Mouse (Mus musculus): Measurements from ENCODE around the gene Tmem267.

The Tmem267 gene

DNA sequence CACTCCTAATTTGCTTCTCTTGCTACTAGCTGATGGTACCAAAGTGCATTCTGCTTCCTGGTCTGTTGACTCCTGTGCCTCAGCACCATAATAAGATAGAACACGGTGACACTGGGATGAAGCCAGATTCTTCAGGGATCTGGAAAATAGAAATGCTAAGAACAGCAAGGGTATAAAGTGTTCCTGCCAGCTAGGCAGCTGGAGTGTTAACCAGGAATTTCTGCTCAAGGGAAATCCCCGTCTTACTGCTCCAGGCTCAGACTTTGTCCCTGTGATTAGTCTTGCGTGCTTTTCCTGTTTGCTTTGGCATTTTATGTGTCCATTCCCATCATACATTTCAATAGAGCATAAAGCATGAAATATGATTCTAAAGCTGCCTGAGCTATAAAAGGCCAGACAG is 131.9 kb downstream of the Tmem267 start:
- peak in 1 of 2 experiments; percentile 49 for DNase-seq

DNA sequence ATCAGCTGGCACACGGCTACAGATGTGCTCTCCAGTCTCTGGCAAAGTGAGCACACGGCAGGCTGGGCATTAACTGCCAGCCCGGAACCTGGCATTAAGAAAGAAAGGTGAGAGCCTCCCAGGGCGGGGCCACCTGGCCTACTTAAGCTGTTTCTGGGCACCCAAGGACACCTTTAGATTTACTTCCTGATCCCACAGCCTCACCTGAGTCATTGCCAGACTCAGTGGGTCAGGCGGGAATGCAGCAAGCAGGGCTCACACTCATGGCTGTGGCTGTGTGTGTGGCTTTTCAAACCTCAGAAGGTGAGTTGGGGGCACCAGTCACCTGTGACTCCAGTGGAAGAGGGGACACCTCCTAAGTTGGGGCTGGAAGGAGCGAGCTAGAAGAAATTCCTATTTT is 135.8 kb downstream of the Tmem267 start, which contains the start of gene Ccl28:
Gene Ccl28, plus strand, starts transcription at position 186 of the 400 bp plus-strand sequence.
- DNase-seq: no peak

GRCm38 (mm10) chr13:119625952-119626351 is 138.1 kb downstream of the Tmem267 start:
- DNase-seq: peak; percentile 56 to 67

DNA sequence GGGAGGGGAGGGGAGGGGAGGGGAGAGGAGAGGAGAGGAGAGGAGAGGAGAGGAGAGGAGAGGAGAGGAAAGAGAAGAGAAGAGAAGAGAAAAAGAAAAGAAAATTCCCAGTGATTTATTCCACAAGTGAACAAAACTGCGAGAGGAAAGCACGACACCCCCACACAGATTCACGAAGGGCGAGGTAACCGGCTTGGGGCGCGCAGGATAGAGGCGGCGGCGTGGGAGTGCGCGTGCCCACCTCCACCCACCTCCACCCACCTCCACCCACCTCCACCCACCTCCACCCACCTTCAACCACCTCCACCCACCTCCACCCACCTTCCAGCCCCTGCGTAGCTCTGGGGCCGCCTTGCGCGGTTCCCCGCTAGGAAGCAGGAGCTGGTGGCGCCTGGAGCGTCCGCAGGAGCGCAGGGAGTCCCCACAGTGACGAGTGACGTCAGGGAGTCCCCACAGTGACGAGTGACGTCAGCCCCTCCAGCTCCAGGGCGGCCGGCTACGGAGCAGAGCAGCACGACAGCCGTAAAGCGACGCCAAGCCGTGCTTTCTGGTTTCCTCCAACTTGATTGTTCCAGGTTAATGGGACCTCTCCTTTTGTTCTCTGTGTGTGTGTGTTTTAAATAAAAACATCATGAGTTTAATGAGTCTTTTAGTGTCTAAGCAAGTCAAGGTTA is 143.8 kb downstream of the Tmem267 start:
- peak; percentile 91 to 95 for DNase-seq

DNA sequence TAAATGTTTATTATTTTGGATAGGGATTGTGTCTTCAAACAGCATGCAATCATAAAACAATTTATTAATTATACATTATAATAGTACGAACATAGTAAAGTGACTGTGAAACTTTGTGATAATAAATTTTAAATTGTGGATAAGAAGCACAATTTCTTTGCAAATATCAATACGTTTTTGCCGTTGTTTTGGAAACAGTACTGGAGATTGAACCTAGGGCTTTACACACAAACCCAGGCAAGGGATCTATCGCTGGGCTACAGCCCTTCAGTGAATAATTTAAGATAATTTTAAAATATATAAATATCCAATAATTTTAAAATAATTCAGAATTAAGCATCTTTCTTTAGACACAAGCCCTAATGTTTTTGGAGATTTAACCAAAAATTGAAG is 144.3 kb downstream of the Tmem267 start:
- no peak for DNase-seq

- DNase-seq: no peak
Measured at GRCm38 (mm10) chr13:119635496-119635895, 147.7 kb downstream of the Tmem267 start.

DNA sequence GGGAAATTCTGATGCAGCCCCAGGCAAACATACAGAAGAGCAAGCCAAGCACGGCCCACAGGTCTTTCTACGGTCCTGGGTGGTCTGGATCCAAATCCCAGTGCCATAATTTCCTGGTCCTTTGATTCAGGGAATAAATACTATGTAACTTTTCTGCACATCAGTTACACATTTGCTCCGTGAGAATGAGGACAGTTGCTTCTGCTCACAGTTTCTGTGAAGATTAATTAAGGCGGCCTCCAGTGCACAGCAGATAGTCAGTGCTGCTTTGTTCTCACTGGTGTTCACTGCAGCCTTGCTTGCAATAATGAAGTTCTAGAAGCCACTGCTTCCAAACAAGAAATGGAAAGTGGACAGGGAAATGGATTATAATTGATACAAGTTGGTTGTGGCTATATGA is 150.0 kb downstream of the Tmem267 start:
- DNase-seq: no peak

GRCm38 (mm10) chr13:119638449-119638848 is 150.6 kb downstream of the Tmem267 start:
- DNase-seq: peak in 1 of 2 experiments; percentile 23

DNA sequence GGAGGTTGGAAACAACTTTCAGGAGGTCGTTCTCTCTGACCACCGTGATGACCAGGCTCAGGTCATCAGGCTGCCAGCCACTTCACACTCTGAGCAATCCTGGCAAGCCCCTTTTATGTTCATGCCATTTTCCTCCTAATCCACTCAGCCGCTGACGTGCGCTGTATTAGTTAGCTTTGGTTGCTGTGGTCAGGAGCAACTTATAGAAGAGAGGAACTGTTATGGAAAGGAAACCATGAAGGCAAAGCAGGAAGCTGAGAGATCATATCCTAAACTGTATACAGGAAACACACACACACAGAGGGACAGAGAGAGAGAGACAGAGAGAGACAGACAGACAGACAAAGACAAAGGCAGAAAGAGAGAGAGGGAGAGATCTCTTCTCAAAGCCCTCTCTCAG is 151.5 kb downstream of the Tmem267 start:
- DNase-seq: no peak

DNA sequence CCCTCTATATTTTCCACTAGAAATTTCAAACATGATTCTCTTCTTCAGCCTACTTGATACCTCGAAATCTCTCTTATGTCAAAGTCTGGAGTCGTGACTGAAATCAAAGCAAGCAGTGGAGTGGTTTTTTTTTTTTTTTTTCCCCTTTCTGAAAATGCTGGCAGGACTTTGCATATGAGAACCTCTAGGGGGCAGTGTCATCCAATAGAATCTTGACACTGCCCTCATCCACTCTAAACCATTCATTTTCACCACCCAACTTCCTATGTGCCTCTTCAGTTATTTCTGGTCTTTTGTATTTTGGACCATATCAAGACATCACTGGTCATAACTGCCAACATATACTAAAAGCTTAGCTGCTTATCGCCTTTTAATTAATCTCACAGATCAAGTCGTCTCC is 152.7 kb downstream of the Tmem267 start:
- peak; percentile 25 to 35 for DNase-seq

DNA sequence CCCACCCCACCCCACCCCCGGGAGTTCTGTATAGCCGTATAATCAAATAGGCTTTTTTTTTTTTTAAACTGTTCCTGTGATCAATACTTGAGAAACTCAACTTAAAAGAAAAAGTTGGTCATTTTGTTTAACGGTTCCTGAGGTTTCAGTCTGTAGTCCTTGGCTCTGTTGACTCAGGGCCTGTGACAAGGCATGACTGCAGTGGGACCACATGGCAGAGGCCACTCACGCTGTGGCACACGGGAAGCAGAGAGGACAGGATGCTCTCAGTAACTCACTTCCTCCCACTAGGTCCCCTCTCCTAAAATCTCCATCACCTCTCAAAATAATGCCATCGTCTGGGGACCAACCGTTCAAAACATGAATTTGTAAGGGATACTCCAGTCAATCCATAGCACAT is 153.3 kb downstream of the Tmem267 start:
- no peak for DNase-seq

DNA sequence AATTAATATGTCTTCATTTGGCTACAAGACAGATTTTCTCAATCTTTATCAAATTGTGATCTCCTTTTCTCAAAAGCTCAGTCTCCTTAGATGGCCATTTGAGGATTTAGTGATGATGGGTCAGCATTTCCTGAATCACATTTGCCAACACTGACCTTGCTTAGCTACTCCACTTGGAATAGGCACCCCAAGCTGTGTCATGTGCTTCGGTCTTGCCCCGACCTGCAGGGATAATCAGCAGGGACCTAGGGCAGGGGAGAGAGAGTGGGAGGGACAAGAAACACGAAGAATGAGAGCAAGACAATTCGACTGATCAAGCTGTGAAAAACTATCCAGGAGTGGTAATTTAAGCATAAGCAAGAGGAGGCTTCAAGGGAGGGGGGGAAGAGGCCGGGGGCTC is 156.9 kb downstream of the Tmem267 start:
- DNase-seq: no peak

DNA sequence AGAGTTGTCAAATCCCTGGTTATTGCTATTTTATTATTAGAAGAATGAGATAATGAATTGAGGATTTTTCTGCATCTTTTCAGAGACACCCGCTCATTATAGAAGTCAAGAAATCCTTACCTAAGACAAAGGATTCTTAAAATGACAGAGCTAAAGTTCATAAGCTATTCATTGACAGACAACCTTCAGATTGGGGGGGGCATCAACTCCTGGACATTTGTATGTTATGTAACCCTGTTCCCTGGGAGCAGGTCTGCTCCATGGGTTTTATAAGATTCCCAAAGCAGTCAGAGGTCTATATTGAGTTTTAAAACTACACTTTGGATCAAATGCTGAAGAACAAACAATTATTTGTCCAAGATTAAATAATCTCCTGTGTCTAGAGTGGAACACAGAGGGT is 158.7 kb downstream of the Tmem267 start:
- DNase-seq: no peak

DNA sequence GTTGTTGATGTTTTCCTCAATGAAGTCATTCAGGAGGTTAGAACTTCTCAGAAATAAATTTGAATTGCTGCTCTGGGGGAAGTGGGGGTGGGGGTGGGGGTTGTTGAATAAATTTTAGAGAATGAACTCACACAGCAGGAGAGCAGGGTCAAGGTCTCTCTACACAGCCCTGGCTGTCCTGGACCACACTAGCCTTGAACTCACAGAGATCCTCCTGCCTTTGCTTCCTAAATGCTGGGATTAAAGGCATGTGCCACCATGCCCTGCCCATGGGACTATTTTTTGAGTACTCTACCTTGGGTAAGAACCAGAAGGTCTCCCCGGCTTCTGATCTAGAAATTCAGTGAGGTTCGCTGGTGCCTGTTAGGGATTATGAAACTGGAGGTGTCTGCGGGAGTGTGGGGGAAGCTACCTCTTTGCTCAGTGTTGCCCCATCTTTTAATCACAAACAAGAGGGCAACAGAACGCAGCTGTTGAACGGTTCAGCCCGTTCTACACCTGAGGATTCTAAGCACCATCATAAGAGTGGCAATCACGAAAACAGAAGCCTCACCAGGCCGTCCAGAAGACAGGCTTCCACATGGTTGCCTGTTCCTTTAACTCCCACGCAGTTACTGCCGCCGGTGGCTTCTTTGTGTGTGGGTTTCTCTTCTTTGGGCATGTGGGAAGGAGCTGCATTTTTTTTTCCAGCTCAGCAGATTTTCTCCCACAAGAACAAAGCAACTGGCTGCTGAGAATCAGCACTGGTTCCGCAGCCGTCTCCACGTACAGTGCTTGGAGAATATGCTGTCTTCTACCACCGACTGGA is 161.3 kb downstream of the Tmem267 start:
- DNase-seq: peak; percentile 13 to 32

- DNase-seq: no peak
Measured at GRCm38 (mm10) chr13:119649699-119650046, 161.8 kb downstream of the Tmem267 start.

GRCm38 (mm10) chr13:119654734-119655133 is 166.9 kb downstream of the Tmem267 start:
- DNase-seq: no peak

DNA sequence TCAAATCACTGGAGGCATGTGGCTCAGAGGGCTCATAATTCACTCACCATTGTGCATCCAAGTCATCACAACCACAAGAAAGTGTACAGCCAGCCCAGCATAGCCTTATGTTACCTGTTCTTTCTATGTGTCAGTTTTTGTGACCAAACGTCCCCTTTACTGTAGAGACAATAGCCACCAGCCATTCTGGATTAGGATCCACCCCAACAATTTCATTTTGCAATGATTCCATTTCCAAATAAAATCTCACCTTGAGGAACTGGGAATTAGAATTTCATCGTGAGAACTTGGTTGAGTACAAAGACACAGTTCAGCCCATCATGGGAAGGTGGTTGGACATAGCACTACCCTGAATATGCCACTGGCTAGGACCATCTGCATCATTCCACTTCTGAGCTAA is 168.4 kb downstream of the Tmem267 start:
- no peak for DNase-seq

- DNase-seq: no peak
Measured at GRCm38 (mm10) chr13:119656846-119657416, 169.1 kb downstream of the Tmem267 start.
